Mouse (Mus musculus): ENCODE results near the gene Olfr592.

DNA sequence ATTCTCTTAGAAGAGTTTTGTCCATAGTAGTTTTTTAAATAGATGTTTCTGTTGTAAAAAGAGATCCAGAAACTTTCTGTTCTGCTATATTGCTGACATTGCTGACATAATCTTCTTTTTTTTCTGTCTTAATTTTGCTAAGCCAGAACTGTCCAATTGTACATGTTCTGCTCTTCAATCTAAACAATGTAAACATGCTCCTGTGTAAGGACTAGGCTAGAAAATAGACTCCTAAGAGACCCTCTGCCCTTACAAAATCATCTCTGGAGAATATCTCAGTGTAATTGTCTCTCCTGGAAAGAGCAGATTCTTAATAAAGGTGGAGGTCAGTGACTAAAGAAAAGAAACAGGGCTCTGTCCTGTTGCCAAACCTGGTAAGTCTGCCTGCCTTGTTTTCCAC, 32.1 kb downstream of the Olfr592 start, which contains the start of gene Olfr594:
- TF ChIP-seq CHD2 (IDR thresholded peaks at IDR 0.05; ENCODE audit: low read depth, low read length) (no peak), HCFC1 (IDR thresholded peaks at IDR 0.05; ENCODE audit: borderline replicate concordance, insufficient read depth, low read length) (no peak)

All from ES-E14 (cell line).